Mouse (Mus musculus) liver (tissue): ENCODE data around the gene Slc35e2.
A peak's percentile ranks its signal among the peaks of the same experiment; 100 is the strongest.
"Not testable (repeated sequence)": the region's sequence is repeated elsewhere in the genome, so short reads cannot be mapped to it uniquely, and the experiment has no call there.

Experiments used
- DNase-seq: peaks from one replicate; pipeline ENCODE4 v3.0.0-alpha.2; 2020; ENCODE audit warnings: mixed read lengths

Gene Slc35e2

DNA sequence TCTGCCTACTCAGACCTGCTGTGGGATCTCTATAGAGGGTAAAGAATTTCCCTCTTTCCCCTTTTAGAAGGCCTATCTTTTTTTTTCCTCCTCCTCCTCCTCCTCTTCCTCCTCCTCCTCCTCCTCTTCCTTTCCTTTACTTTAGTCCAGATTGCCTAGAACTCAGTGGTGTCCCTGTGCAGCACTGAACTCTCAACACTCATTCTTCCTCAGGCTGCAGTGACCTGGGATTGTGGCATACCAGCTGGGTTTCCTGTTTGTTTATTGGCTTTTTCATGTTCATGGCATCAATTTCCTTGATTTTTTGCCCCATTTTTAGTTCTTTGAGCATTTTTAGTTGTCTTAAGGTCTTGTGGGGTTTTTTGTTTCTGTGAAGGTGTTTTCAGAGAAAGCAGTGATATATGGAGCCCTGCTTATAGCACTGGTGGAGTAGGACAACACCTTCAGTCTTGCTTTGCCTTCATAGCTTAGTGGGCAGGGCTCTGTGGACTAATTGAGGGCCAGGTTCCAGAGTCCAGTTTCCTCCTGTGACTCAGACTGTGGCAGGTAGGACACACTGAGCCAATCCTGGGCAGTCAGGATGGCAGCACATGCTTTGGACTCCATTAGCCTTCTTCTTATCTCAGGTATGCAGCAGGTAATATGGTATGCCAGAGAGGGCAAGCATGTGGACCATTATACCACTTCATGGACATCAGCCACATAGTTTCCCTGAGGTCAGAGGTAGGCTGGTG lies 34.7 kb downstream of the Slc35e2 start:
- DNase-seq, result no peak

DNA sequence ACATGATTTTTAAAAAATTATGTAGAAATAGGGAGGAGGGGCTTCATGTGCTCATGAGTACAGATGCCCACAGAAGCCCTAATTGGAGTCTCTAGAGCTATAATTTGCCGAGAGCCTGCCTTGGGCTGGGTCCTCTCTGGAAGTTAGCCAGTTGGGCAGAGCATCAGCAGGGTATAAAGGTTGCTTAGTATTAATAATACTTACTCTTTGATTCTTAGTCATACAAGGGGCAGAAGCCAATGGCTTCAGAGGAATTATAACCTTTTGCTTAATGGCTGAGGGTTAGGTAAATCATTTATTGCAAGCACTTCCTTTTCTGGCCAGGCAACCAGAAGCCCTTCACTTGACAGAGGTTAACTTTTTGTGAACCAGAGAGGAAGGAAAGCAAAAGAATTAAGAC lies 42.3 kb downstream of the Slc35e2 start:
- DNase-seq, result no peak

DNA sequence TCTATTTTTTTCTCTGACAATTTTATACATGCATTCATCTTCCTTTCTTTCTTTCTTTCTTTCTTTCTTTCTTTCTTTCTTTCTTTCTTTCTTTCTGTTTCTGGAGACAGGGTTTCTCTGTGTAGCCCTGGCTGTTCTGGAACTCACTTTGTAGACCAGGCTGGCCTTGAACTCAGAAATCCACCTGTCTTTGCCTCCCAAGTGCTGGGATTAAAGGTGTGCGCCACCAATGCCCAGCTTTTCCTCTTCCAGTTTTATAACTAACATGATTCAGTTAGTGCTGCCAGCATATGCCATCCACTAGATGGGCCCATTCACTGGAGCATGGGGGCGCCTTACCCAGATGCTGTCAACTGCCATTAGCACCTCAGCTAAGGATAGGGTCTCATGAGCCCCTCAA lies 44.1 kb downstream of the Slc35e2 start, which contains the start of gene Gm10563:
TSS of gene Gm10563 (minus strand) at position 101 of the 400 bp plus-strand sequence.
- not testable (repeated sequence) for DNase-seq

DNA sequence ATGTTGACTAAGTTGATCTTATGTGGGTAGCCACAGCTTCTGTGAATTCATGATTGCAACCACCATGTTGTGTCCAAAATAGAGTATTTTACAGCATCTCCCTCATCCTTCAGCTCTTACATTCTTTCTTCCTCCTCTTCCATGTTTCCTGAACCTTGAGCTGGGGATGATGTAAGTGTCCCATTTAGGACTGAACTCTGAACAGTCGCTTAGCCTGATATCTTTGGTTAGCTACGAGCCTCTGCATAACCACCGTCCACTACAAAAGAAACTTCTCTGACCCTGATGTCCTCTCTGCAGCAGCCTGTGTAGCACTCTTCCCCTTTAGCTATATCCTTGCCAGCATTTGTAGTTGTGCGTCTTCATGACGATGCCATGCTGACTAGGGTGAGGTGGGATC lies 44.5 kb downstream of the Slc35e2 start:
- DNase-seq, result no peak

- DNase-seq, result no peak
Measured at GRCm38 (mm10) chr4:155649355-155649754, 48.1 kb downstream of the Slc35e2 start.

- no peak for DNase-seq
Measured at GRCm38 (mm10) chr4:155651553-155652269, 50.5 kb downstream of the Slc35e2 start.

- no peak for DNase-seq
Measured at GRCm38 (mm10) chr4:155652283-155653085, 51.3 kb downstream of the Slc35e2 start.

- DNase-seq, result peak; percentile 51
Measured at GRCm38 (mm10) chr4:155653086-155653450, 51.9 kb downstream of the Slc35e2 start, which contains the start of gene Mmp23. Gene Mmp23, minus strand, starts transcription at chr4:155653384.

DNA sequence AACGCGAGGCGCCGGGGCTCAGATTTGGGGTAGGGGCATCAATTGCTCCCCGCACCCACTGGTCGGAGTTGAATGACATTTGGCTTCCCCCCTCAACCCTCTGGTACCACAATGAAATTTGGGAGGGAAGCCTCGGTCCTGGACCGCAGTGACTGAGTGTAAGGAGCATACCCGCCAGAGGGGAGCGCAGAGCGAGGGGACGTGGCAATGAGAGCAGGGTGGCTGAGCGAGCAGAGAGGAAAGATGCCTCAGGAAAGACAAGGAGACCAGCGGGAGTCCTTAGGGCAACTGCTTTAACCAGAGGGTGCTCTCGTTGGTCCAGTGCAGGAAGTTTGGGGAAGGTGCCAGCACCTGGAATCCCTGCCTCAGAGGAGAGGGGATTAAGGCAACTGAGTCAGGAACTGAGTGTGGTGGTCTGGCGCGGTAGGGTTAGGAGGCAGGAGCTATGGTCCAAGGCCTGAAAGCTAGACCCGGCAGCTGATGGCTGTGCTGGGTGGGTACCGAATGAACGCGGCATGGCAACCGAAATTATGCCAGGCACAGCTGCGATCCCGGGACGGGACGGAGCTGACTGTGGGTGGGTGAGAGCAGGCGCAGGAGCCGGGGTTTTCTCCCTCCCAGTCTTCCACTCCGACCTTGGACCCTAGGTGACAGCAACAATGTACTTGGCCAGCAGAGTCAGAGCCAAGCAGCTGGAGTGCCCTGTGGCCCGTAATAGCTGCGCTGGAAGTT lies 52.4 kb downstream of the Slc35e2 start:
- DNase-seq, result no peak

DNA sequence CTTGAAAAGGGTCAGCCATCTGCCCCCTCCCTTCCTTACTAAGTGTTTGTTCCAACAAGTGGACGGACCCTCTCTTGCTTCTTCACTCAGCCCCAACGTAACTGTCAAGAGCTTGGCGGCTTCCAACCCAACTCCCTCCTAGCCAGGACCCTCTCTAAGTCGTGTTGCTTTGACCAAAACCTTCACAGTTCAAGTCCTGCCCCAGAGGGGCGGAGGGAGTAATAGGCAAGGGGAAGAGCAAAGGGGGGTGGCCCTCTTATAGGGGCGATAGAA lies 52.9 kb downstream of the Slc35e2 start:
- DNase-seq, result no peak

GRCm38 (mm10) chr4:155654456-155655298 lies 53.5 kb downstream of the Slc35e2 start:
- peak; percentile 68 for DNase-seq

DNA sequence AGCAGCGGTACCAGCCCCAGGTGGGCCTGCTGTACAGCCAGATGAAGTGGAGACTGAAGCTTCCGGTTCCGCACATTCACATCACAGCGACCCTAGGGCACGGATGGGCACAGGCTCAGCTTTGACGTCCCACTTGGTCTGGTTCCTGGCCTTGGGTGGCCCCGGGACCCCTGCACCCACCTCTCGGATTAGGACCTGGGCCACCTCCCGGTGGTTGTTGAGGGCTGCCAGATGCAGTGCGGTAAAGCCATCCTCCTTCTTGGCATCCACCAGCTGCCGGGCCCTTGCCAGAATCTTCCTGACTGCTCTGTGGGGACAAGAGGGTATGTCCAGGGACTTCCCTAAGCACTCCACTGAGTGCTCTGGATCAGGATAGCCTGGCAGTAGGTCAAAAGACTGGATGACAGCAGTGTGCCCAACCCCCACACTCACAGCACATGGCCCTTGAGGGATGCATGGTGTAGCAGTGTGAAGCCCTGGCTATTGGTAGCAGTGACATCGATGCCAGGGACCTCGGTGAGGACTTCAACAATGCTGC lies 55.1 kb downstream of the Slc35e2 start:
- no peak for DNase-seq

- no peak for DNase-seq
Measured at GRCm38 (mm10) chr4:155658961-155659360, 57.7 kb downstream of the Slc35e2 start.

GRCm38 (mm10) chr4:155660641-155661040 lies 59.4 kb downstream of the Slc35e2 start:
- no peak for DNase-seq

GRCm38 (mm10) chr4:155666903-155667302 lies 65.7 kb downstream of the Slc35e2 start:
- DNase-seq, result no peak

DNA sequence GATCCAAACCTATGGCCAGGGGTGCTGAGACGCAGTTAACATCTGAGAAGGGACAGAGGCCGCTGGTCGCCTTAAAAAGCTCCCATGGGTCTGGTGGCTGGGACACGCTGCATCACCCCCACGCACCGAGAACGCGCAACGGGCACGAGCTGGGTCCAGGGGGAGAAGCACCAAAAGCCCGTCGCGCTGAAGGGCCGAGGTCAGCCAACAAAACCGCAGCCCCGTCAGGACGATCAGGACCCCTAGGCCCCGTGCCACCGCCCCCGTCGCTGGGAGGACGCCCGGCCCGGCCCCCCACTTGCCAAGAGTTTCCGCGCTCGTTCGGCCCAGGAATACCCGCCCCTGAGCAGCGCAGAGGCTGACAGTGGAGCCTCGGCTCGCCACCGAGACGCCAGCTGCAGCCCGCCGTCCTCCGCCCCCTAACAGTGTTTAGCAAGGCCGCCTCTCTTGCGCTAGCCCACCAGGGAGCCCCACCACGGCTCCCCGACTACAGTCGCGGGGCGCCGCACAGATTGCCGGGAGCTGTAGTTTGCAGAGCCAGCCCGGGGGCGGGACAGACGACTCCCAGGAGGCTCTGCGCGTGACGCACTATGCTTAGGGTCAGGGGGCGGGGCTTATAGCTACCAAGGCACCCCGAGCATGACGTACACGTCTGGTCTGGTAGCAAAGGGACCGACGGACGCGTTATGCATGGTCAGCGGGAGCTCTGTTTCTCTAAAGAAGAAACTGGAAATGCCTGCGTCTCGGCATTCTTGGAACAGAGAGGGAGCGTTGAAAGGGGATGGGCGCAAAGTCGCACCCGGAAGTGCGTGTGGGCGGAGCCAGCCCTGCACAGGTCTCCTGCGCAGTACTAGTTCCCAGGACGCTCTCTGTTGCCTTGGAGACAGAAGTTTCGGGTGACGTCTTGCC lies 67.7 kb downstream of the Slc35e2 start, which contains the start of gene Mib2:
TSS of gene Mib2 (minus strand) at position 510 of the 909 bp plus-strand sequence.
- DNase-seq, result peak; percentile 95

- no peak for DNase-seq
Measured at GRCm38 (mm10) chr4:155669598-155670075, 68.4 kb downstream of the Slc35e2 start.

DNA sequence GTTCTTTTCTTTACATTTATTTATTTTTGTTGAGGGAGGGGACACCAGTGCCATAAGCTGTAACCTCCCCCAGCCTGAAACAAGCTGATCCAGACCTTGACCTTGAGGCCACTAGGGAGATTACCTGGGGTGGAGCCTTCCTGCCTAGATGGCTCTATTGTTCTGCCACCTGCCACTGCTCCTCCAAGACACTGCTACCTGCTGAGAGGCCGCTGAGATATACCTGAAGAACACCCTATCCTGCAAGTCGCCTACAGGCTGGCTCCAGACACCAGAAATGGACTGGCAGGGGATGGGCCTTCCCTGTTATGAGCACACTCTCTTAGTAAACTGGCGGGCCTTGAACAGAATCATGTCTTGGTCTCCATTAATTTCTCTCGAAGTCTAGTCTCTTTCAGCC lies 69.0 kb downstream of the Slc35e2 start:
- DNase-seq, result not testable (repeated sequence)

DNA sequence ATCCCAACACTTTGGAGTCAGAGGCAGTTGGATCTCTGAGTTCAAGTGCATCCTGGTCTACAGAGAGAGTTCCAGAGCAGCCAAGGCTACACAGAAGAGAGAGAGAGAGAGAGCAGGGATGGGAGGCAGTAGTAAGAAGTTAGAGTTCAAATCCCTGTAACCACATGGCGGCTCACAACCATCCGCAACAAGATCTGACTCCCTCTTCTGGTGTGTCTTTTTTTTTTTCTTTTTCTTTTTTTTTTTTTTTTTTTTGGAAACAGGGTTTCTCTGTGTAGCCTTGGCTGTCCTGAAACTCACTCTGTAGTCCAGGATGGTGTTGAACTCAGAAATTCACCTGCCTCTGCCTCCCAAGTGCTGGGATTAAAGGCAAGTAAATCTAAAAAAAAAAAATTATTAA lies 70.9 kb downstream of the Slc35e2 start:
- no peak for DNase-seq
